Mouse (Mus musculus) midbrain, embryonic 16.5 days (tissue): ENCODE results near the gene Fam71d. TPM values are rescaled to one million over a fixed set of nuclear protein-coding genes. Genes with fewer than 3 reads are reported as not detected.

ENCODE experiments used
- ATAC-seq: fragments of 200-750 bp; cut with Nextera tagmentation; 2 replicates; pipeline ENCODE4 v1.8.0; 2017; ENCODE audit warnings: moderate TSS enrichment
- H3K27ac ChIP-seq: fragments of 300-500 bp; sonication (generic); 2 replicates; pipeline ENCODE4 v1.5.1; 2014; ENCODE audit warnings: mild to moderate bottlenecking, low read length, mixed read lengths
- H3K27me3 ChIP-seq: fragments of 300-500 bp; sonication (generic); 2 replicates; pipeline ENCODE4 v1.6.1; 2014; ENCODE audit warnings: low read depth, low read length, mixed read lengths; ENCODE audit not compliant: control insufficient read depth, insufficient read depth
- H3K36me3 ChIP-seq: fragments of 300-500 bp; sonication (generic); 2 replicates; pipeline ENCODE4 v1.6.1; 2014; ENCODE audit warnings: mild to moderate bottlenecking, low read length, moderate library complexity, mixed read lengths; ENCODE audit not compliant: control insufficient read depth, insufficient read depth
- H3K4me1 ChIP-seq: fragments of 300-500 bp; sonication (generic); 2 replicates; pipeline ENCODE4 v1.6.1; 2014; ENCODE audit warnings: mild to moderate bottlenecking, low read length, mixed read lengths; ENCODE audit not compliant: control insufficient read depth, insufficient read depth
- H3K4me2 ChIP-seq: fragments of 300-500 bp; sonication (generic); 2 replicates; pipeline ENCODE4 v1.6.1; 2014; ENCODE audit warnings: mild to moderate bottlenecking, low read length, mixed read lengths
- H3K4me3 ChIP-seq: fragments of 300-500 bp; sonication (generic); 2 replicates; pipeline ENCODE4 v1.5.1; 2014; ENCODE audit warnings: low read depth, mild to moderate bottlenecking, low read length, moderate library complexity, mixed read lengths
- H3K9ac ChIP-seq: fragments of 300-500 bp; sonication (generic); 2 replicates; pipeline ENCODE4 v1.6.1; 2014; ENCODE audit warnings: low read depth, low read length, mixed read lengths
- H3K9me3 ChIP-seq: fragments of 300-500 bp; sonication (generic); replicated peaks from 2 replicates; pipeline ENCODE4 v1.6.1; 2014; ENCODE audit warnings: mild to moderate bottlenecking, low read length, mixed read lengths; ENCODE audit not compliant: control insufficient read depth, poor library complexity, severe bottlenecking
- WGBS: fragments of 180-500 bp; shearing (Covaris S2); extraction: QIAGEN DNeasy Blood & Tissue Kit; methylation state at CpG from one replicate; pipeline ENCODE4 v1.1.7; 2014; 5-methylcytosine and 5-hydroxymethylcytosine counted together
- polyA plus RNA-seq: library from polyadenylated mRNA; unstranded; fragments of >200 nt; fragmentation: Nextera tagmentation; extraction: Ambion mirVana; gene quantifications from 2 replicates; pipeline ENCODE4 v1.2.1, GENCODE M21; 2015

Gene Fam71d
- polyA plus RNA-seq, 1 experiment from 2014 or later: 0.26 TPM

DNA sequence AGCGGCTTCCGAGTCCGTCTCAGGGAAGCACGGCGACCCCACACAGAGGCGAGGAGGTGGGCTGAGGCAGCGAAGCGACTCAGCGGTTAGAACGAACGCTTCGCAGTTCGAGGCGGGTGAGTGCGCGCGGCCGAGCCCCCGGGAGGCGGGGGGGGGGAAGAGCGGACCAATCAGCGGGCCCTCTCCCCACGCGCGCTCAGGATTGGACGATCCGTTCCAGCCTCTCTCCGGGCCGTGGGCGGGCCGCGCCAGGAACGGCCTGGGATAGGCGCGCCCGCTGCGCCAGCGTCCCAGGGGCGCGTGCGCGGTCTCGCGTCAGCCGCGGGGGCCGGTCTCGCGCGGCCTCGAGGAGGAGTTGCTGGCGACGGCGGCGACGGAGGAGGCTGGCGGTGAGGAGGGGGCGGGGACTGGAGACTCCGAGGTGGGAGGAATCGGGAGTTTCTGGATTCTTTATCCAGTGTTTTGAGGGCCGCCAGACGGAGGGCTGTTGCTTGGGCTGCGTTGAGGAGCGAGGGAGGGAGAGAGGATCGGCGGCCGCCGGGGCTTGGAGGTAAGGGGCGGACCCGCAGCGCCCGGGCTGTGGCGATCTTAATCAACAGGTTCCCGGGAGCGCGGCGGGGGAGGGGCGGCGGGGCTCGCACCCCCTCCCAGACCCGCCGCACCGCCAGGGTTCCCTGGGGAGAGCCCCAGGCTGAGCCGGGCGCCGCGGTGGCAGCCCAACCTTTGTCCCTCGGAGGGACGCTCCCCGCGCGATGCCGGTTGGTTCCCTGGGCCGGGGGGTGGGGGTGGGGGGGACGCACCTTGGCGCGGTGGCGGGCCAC lies 57.4 kb downstream of the Fam71d start, which contains the start of gene Mpp5:
TSS of gene Mpp5 (plus strand) at position 351 of the 821 bp plus-strand sequence.
- peak within 1 kb of the TSS; percentile 92 for H3K4me3 ChIP-seq
- peak within 1 kb of the TSS; percentile 72 for H3K4me2 ChIP-seq
- ATAC-seq: peak; percentile 100
- H3K27ac ChIP-seq: peak within 1 kb of the TSS; percentile 85
- H3K27me3 ChIP-seq: 0 out of 2 replicates have a peak, but pooled peaks cover 5% of the 10 kb centered on the region
- H3K9ac ChIP-seq: peak within 1 kb of the TSS; percentile 72
- WGBS: under 1% methylated on average over 84 of the region's 98 CpGs
- H3K36me3 ChIP-seq: no peaks in the 10 kb centered on the region
- H3K9me3 ChIP-seq: no peaks in the 10 kb centered on the region
- H3K4me1 ChIP-seq: peaks cover 2% of the 10 kb centered on the region; the same call in 1 of the 2 replicates

DNA sequence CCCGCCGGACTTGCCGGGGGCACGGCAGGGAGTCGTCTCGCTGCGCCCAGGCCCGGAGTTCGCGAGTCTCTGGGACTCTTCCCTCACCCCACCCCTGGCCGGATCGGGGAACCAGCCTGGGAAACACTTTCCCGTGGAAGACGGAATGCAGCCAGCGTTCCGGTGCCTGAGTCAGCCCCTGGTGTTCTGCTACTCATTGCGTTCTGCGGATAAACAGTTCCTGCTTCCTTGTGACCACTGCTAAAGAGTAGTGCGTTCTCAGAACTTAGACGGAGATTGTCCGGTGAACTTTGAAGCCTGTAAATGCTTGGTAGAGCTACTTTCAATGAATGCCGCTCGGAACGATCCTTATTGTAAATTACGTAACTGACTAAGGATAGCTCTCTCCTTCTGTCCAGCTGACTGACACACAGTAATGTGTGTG lies 58.1 kb downstream of the Fam71d start:
- peaks cover 2% of the 10 kb centered on the region; the same call in 1 of the 2 replicates for H3K4me1 ChIP-seq
- H3K27ac ChIP-seq: peak overlapping the region; percentile 85
- H3K27me3 ChIP-seq: 0 out of 2 replicates have a peak, but pooled peaks cover 5% of the 10 kb centered on the region
- H3K9ac ChIP-seq: peak overlapping the region; percentile 72
- peak overlapping the region; percentile 72 for H3K4me2 ChIP-seq
- no peaks in the 10 kb centered on the region for H3K9me3 ChIP-seq
- WGBS: under 1% methylated on average over 25 of the region's 25 CpGs
- no peaks in the 10 kb centered on the region for H3K36me3 ChIP-seq
- peak; percentile 26 for ATAC-seq
- H3K4me3 ChIP-seq: peak overlapping the region; percentile 92

DNA sequence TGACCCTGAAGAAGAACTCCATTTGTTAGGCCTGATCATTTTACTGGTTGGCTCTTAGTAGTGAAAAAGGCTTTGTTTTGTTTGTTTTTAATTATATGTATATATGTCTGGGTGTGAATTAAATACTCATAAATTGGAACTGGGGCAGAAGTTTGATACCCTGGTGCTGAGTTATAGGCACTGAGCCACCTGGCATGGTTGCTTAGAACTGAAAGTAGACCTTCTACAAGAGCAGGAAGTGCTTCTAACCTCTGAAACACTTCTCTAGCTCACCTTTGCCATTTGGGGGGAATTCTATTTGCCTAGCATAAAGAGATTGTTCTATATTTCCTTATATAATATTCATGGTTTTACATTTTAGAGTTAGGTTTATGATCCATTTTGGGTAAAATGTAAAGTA lies 70.6 kb downstream of the Fam71d start:
- Histone ChIP-seq H3K36me3 (no peaks in the 10 kb centered on the region), H3K9ac (no peak overlapping the region), H3K9me3 (no peaks in the 10 kb centered on the region), H3K4me1 (no peaks in the 10 kb centered on the region), H3K27ac (no peak overlapping the region), H3K4me3 (no peak overlapping the region), H3K27me3 (no peaks in the 10 kb centered on the region), H3K4me2 (no peak overlapping the region)
- ATAC-seq: no peak

DNA sequence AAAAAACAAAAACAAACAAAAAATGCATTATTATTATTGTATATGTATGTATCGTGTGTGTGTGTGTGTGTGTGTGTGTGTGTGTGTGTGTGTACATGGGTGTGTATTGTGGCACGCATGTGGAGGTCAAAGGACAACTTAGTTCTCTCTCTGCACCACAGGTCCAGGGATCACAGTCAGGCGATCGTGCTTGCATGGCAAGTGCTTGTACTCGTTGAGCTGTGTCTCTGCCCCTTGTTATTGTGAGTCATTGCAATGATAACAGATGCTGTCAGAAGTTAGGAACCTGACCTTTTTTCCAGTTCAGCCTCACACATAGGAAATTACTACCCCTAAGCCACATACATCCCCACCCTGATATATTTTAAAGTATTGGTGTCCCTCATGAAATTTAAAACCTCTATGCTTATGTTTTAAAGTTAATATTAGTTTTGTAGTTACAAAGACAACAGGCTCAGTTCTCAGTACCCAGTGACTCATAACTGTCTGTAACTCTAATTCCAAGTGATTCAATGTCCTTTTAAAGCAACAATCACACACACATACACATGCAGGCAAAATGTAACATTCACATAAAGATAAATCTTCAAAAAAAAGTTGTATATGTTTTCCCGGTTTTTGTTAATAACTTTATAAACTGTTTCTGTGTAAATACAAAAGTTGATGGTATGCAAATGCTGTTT lies 77.8 kb downstream of the Fam71d start:
- H3K4me3 ChIP-seq: no peak overlapping the region
- 74% methylated on average over 6 of the region's 6 CpGs for WGBS
- H3K27ac ChIP-seq: no peak overlapping the region
- H3K4me1 ChIP-seq: no peaks in the 10 kb centered on the region
- ATAC-seq: no peak
- no peak overlapping the region for H3K4me2 ChIP-seq
- no peak overlapping the region for H3K9ac ChIP-seq
- H3K36me3 ChIP-seq: no peaks in the 10 kb centered on the region
- H3K9me3 ChIP-seq: no peaks in the 10 kb centered on the region
- H3K27me3 ChIP-seq: no peaks in the 10 kb centered on the region

DNA sequence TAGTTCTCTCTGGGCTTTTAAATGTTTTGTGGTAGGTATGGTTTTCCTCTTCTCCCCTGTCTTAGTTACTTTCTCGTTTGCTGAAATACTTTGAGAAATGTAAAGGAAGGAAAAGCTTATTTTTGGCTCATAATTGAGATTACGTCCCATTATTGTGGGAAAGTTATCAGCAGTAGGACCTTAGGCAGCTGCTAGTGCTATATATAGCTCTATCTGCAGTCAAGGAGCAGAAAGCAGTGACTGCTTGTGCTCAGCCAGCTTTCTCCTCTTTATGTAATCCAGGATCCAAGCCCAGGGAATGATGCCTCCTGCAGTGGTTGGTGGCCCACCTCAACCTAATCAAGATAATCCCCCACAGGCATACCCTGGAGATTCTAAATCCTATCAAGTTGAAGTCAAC lies 81.9 kb downstream of the Fam71d start:
- Histone ChIP-seq H3K4me3 (no peak overlapping the region), H3K4me1 (peaks cover 4% of the 10 kb centered on the region; the same call in 1 of the 2 replicates), H3K9me3 (no peaks in the 10 kb centered on the region), H3K27ac (no peak overlapping the region), H3K36me3 (no peaks in the 10 kb centered on the region), H3K9ac (no peak overlapping the region), H3K27me3 (no peaks in the 10 kb centered on the region), H3K4me2 (no peak overlapping the region)
- no peak for ATAC-seq
- WGBS: 91% methylated on average over 2 of the region's 2 CpGs

DNA sequence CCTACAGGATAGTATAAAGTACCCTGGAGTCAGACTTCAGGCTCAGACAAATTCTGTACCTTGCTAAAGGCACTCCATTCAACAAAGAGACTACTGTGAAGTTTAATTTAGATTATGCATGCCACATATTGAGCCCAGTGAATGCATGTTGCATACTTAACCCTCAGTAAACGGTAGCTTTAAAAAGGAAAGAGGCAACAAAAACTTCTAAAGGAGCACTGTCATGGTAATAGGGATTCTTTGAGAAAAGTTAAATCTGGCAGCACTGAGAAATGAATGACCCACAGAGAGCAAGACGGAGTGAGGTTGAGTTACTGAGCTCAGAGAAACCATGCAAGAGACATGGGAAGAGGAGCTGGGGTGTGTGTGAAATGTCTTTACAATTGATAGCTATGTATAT lies 86.6 kb downstream of the Fam71d start:
- H3K4me1 ChIP-seq: peaks cover 4% of the 10 kb centered on the region; the same call in 1 of the 2 replicates
- no peaks in the 10 kb centered on the region for H3K9me3 ChIP-seq
- H3K36me3 ChIP-seq: no peaks in the 10 kb centered on the region
- no peak overlapping the region for H3K4me3 ChIP-seq
- 4% methylated on average over 2 of the region's 2 CpGs for WGBS
- H3K27me3 ChIP-seq: no peaks in the 10 kb centered on the region
- no peak overlapping the region for H3K9ac ChIP-seq
- no peak overlapping the region for H3K4me2 ChIP-seq
- no peak for ATAC-seq
- no peak overlapping the region for H3K27ac ChIP-seq

DNA sequence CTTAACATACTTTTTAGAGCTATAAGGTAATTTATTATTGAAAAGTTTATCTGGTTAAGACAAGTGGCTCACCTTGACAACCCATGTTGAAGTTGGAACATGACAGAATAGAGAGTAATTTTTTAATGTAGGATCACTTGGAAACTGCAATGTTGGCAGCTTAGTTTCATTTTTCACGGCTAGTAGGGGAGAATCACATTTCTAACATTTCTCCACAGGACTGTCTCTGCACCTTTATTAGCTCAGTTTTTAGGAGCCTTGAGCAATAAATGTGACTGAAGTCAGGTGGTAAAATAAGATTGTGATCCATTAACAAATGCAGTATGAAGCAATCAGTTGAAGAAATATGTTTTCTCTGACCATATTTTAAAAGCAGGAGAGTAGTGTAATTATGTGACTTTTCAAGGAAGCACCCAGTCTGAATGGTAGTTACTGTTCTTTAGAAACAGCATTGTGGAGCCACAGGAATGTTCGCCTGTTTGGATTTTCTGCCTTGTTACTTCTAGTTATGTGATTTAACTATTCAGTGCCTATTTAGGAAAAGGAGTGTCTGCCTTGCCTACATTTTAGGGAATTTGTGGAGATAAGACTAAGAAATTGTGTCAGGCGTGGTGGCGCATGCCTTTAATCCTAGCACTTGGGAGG lies 87.2 kb downstream of the Fam71d start:
- H3K9ac ChIP-seq: no peak overlapping the region
- H3K4me3 ChIP-seq: no peak overlapping the region
- no peaks in the 10 kb centered on the region for H3K9me3 ChIP-seq
- H3K4me2 ChIP-seq: no peak overlapping the region
- WGBS: 46% methylated on average over 4 of the region's 4 CpGs
- no peaks in the 10 kb centered on the region for H3K36me3 ChIP-seq
- H3K27ac ChIP-seq: 0 out of 2 replicates have a peak overlapping the region, but pooled peaks have one; percentile 47
- no peaks in the 10 kb centered on the region for H3K27me3 ChIP-seq
- peaks cover 4% of the 10 kb centered on the region; the same call in 1 of the 2 replicates for H3K4me1 ChIP-seq
- ATAC-seq: no peak
